Mouse (Mus musculus) spleen, adult 12 weeks (tissue): ENCODE measurements at regions not wholly inside any gene's neighbourhood (a gene's known extent, or its start where the extent isn't known, plus 50 kb on each side); places are given as distances from the start of the nearest gene placed in this dataset.

ENCODE experiments used
- DNase-seq: peaks from one replicate; pipeline ENCODE4 v3.0.0; 2022; ENCODE audit warnings: low spot score

GRCm38 (mm10) chr2:167878255-167878865 lies 53.5 kb upstream of the Ptpn1 start:
- DNase-seq, result no peak

GRCm38 (mm10) chr2:167877254-167877870 lies 54.5 kb upstream of the Ptpn1 start:
- no peak for DNase-seq

GRCm38 (mm10) chr2:167872507-167872906 lies 59.4 kb upstream of the Ptpn1 start:
- no peak for DNase-seq

GRCm38 (mm10) chr2:167870153-167870552 lies 61.7 kb upstream of the Ptpn1 start:
- DNase-seq, result no peak

- no peak for DNase-seq
Observed at GRCm38 (mm10) chr2:167866751-167867150, 65.1 kb upstream of the Ptpn1 start.

- DNase-seq, result no peak
Observed at GRCm38 (mm10) chr2:167865525-167865924, 66.3 kb upstream of the Ptpn1 start.

- DNase-seq, result no peak
Observed at GRCm38 (mm10) chr2:167864672-167865071, 67.2 kb upstream of the Ptpn1 start.

- DNase-seq, result no peak
Observed at GRCm38 (mm10) chr2:167864228-167864627, 67.6 kb upstream of the Ptpn1 start.

GRCm38 (mm10) chr2:167863616-167864015 lies 68.2 kb upstream of the Ptpn1 start:
- DNase-seq, result no peak

- DNase-seq, result no peak
Observed at GRCm38 (mm10) chr2:167861178-167861520, 70.7 kb upstream of the Ptpn1 start.

- DNase-seq, result no peak
Observed at GRCm38 (mm10) chr2:167860457-167861177, 71.2 kb upstream of the Ptpn1 start.

- no peak for DNase-seq
Observed at GRCm38 (mm10) chr2:167859575-167859974, 72.3 kb upstream of the Ptpn1 start.

- DNase-seq, result no peak
Observed at GRCm38 (mm10) chr2:167858346-167858745, 73.5 kb upstream of the Ptpn1 start.

- no peak for DNase-seq
Observed at GRCm38 (mm10) chr2:167857911-167858310, 73.9 kb upstream of the Ptpn1 start.

GRCm38 (mm10) chr2:167856920-167857475 lies 74.9 kb upstream of the Ptpn1 start:
- DNase-seq, result no peak

- DNase-seq, result no peak
Observed at GRCm38 (mm10) chr2:167856020-167856419, 75.8 kb upstream of the Ptpn1 start.

GRCm38 (mm10) chr2:167854060-167854459 lies 77.8 kb upstream of the Ptpn1 start:
- DNase-seq, result no peak

- no peak for DNase-seq
Observed at GRCm38 (mm10) chr2:167853411-167853821, 78.4 kb upstream of the Ptpn1 start.

- DNase-seq, result no peak
Observed at GRCm38 (mm10) chr2:167852582-167852981, 79.3 kb upstream of the Ptpn1 start.

GRCm38 (mm10) chr2:167851216-167851896 lies 80.5 kb upstream of the Ptpn1 start:
- DNase-seq, result no peak

- DNase-seq, result no peak
Observed at GRCm38 (mm10) chr2:167849999-167850552, 81.8 kb upstream of the Ptpn1 start.
